Mouse (Mus musculus) kidney, postnatal 36 days (tissue): ENCODE measurements around the gene Slk.
"Not testable (repeated sequence)": the region's sequence is repeated elsewhere in the genome, so short reads cannot be mapped to it uniquely, and the experiment has no call there.

ENCODE experiments used
- DNase-seq, 2 experiments: peaks; one replicate each; pipeline ENCODE4 v3.0.0; 2021 to 2022; ENCODE audit warnings: mixed read lengths in 2 of 2

The Slk gene

GRCm38 (mm10) chr19:47571981-47572380 lies 7.5 kb upstream of the Slk start:
- not testable (repeated sequence) for DNase-seq

- no peak for DNase-seq
Measured at GRCm38 (mm10) chr19:47573718-47574117, 5.8 kb upstream of the Slk start.

GRCm38 (mm10) chr19:47578581-47579224 lies 775 bp upstream of the Slk start:
- DNase-seq = peak; percentile 55 to 57

- DNase-seq = peak; percentile 52 to 62
Measured at GRCm38 (mm10) chr19:47579788-47580631, 532 bp downstream of the Slk start.

GRCm38 (mm10) chr19:47585772-47586171 lies 6.3 kb downstream of the Slk start:
- no peak for DNase-seq

- peak; percentile 28 to 32 for DNase-seq
Measured at GRCm38 (mm10) chr19:47587009-47587408, 7.5 kb downstream of the Slk start.

- peak in 1 of 2 experiments; percentile 17 for DNase-seq
Measured at GRCm38 (mm10) chr19:47608513-47608912, 29.0 kb downstream of the Slk start.

- DNase-seq = no peak
Measured at GRCm38 (mm10) chr19:47613442-47613841, 34.0 kb downstream of the Slk start.

- no peak for DNase-seq
Measured at GRCm38 (mm10) chr19:47621478-47621877, 42.0 kb downstream of the Slk start.

GRCm38 (mm10) chr19:47624940-47625711 lies 45.6 kb downstream of the Slk start:
- DNase-seq = no peak

GRCm38 (mm10) chr19:47627450-47627849 lies 48.0 kb downstream of the Slk start:
- no peak for DNase-seq

- DNase-seq = no peak
Measured at GRCm38 (mm10) chr19:47629068-47629467, 49.6 kb downstream of the Slk start.

GRCm38 (mm10) chr19:47630381-47630780 lies 50.9 kb downstream of the Slk start:
- no peak for DNase-seq

- DNase-seq = peak; percentile 11 to 35
Measured at GRCm38 (mm10) chr19:47631799-47632198, 52.3 kb downstream of the Slk start.

- DNase-seq = no peak
Measured at GRCm38 (mm10) chr19:47635380-47635779, 55.9 kb downstream of the Slk start.

- peak in 1 of 2 experiments; percentile 8 for DNase-seq
Measured at GRCm38 (mm10) chr19:47643910-47644309, 64.4 kb downstream of the Slk start.

- DNase-seq = no peak
Measured at GRCm38 (mm10) chr19:47645583-47645982, 66.1 kb downstream of the Slk start.

GRCm38 (mm10) chr19:47646508-47647120 lies 67.1 kb downstream of the Slk start:
- peak in 1 of 2 experiments; percentile 21 for DNase-seq

GRCm38 (mm10) chr19:47649071-47649470 lies 69.6 kb downstream of the Slk start:
- DNase-seq = no peak

GRCm38 (mm10) chr19:47650366-47651159 lies 71.1 kb downstream of the Slk start:
- DNase-seq = no peak

GRCm38 (mm10) chr19:47651160-47651480 lies 71.6 kb downstream of the Slk start:
- DNase-seq = no peak

- no peak for DNase-seq
Measured at GRCm38 (mm10) chr19:47652255-47652654, 72.8 kb downstream of the Slk start.
